Mouse (Mus musculus) left cerebral cortex, adult 2 months (tissue): ENCODE measurements at regions not wholly inside any gene's neighbourhood (a gene's known extent, or its start where the extent isn't known, plus 50 kb on each side); places are given as distances from the start of the nearest gene placed in this dataset.

Experiments
- DNase-seq, 2 experiments: peaks; one replicate each; pipeline ENCODE4 v3.0.0; 2021 to 2022; ENCODE audit warnings: low spot score in 2 of 2, mixed read lengths in 1 of 2; ENCODE audit errors: extremely low spot score in 1 of 2
- H3K27ac ChIP-seq: fragments of 200-600 bp; 2 replicates; pipeline ENCODE4 v1.8.1; 2022
- H3K4me3 ChIP-seq: fragments of 200-600 bp; 2 replicates; pipeline ENCODE4 v1.8.1; 2022
- CTCF ChIP-seq: fragments of 200-600 bp; IDR thresholded peaks from 2 replicates; pipeline ENCODE4 v1.8.1; 2022; ENCODE audit warnings: antibody characterized with exemption, mild to moderate bottlenecking, moderate library complexity
- intact Hi-C: fragments of 180-260 bp; cut with DNase I; formaldehyde crosslinking; loops from one replicate; pipeline ENCODE4 v1.15.1; 2025

DNA sequence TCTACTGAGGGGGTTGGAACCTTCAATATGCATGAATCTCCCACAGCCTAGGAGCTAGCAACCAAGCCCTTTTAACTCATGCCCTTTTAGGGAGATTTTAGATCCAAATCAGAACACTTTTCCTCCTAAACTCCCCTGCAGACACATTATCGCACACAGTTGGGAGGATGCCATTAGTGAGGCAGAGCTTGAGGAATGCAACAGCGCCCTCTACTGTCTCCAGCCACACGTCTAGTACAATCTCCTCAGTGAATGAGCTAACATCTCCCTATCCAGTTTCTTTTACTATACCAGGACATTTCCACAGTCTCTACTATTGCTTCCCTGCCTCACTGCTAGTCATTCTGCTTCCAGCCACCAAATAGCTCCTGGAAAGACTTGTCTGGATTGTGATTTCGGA is 59.3 kb downstream of the 1700080O16Rik start:
- peak; percentile 76 for TF ChIP-seq CTCF
- peak; percentile 59 to 60 for DNase-seq
- intact Hi-C loops, result loop anchor here (5.0 kb wide), 1 partner anchor 459 kb away; no protein-coding TSS in a partner anchor
- H3K27ac ChIP-seq, result no peak overlapping the region
- H3K4me3 ChIP-seq, result no peak overlapping the region

- no peak for TF ChIP-seq CTCF
- intact Hi-C loops, result loop anchor here (5.0 kb wide), 1 partner anchor 461 kb away; no protein-coding TSS in a partner anchor
- Histone ChIP-seq H3K4me3 (no peak overlapping the region), H3K27ac (no peak overlapping the region)
- DNase-seq, result no peak
These were observed 61.0 kb downstream of the 1700080O16Rik start for GRCm38 (mm10) chrX:51911566-51911965.

DNA sequence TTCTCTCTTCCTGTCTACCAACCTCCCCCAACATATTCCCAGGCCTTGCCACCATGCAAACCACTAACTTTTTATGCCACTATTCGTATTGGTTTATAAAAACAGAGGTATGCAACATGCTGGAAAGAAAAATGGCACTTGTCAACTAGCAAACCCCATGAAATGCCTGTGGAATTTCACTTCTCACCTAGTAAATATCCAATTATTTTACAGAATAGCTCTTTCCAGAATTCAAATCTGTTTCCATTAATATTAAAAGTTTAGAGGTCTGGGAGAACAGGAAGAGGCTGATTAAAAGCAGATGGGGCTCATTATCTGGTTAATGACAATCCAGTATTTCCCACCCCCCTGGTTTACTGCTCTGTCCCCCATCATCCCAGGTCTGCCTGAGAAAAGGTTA is 62.0 kb downstream of the 1700080O16Rik start:
- no peak for TF ChIP-seq CTCF
- Histone ChIP-seq H3K4me3 (no peak overlapping the region), H3K27ac (no peak overlapping the region)
- DNase-seq, result no peak
- intact Hi-C loops, result loop anchor here (5.0 kb wide), 1 partner anchor 462 kb away; no protein-coding TSS in a partner anchor

- intact Hi-C loops, result loop anchor here (5.0 kb wide), 1 partner anchor 469 kb away; no protein-coding TSS in a partner anchor
- no peak for DNase-seq
- no peak overlapping the region for H3K4me3 ChIP-seq
- H3K27ac ChIP-seq, result no peak overlapping the region
- TF ChIP-seq CTCF, result no peak
These were observed 74.1 kb downstream of the 1700080O16Rik start for GRCm38 (mm10) chrX:51898445-51898844.

DNA sequence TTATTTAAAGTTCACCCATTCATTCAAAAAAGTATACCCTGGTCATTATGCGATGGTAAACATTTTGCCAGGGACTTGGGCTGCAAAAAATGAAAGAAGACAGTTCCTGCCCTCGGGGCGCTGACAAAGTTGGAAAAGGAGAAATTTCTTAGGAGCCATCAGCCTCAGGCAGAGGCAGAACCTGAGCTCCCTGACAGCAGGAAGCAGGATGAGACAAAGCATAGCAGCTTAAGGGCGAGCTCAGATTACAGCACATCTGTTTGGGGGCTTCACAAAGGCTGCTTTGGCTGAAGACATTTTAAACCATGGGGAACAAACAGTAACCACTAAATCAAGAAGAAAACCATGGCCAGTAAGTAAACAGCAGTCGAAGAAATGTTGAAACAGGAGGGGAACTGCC is 75.5 kb downstream of the 1700080O16Rik start:
- DNase-seq, result no peak
- intact Hi-C loops, result loop anchor here (5.0 kb wide), 1 partner anchor 470 kb away; no protein-coding TSS in a partner anchor
- TF ChIP-seq CTCF, result no peak
- H3K27ac ChIP-seq, result no peak overlapping the region
- no peak overlapping the region for H3K4me3 ChIP-seq

DNA sequence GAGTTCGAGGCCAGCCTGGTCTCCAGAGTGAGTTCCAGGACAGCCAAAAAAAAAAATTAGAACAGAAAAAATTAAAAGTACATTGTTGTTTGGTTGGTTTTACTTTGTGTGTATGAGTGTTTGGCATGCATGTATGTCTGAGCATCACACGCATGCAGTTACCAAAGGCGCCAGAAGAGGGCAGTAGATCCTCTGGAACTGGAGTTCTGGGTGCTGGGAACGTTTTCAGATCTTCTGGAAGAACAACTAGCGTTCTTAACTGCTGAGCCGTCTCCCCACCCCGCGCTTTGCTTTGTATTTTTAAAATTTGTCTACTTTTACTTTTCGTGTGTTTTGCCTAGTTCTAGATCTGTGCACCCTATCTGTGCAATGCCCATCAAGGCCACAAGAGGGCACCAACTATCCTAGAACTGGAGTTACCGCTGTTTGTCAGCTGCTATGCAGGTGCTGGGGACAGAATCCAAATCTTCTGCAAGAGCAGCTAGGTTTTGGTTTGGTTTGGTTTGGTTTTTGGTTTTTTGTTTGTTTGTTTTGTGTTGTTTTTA is 76.9 kb downstream of the 1700080O16Rik start:
- TF ChIP-seq CTCF, result peak; percentile 27
- no peak overlapping the region for H3K27ac ChIP-seq
- DNase-seq, result no peak
- no peak overlapping the region for H3K4me3 ChIP-seq
- intact Hi-C loops, result loop anchor here (5.0 kb wide), 1 partner anchor 472 kb away; no protein-coding TSS in a partner anchor

GRCm38 (mm10) chrX:51892716-51893115 is 79.9 kb downstream of the 1700080O16Rik start:
- intact Hi-C loops, result no loop called here
- Histone ChIP-seq H3K27ac (no peak overlapping the region), H3K4me3 (no peak overlapping the region)
- no peak for TF ChIP-seq CTCF
- DNase-seq, result no peak

- no peak for DNase-seq
- TF ChIP-seq CTCF, result no peak
- Histone ChIP-seq H3K27ac (no peak overlapping the region), H3K4me3 (no peak overlapping the region)
- intact Hi-C loops, result no loop called here
These were observed 85.1 kb upstream of the Usp26 start for GRCm38 (mm10) chrX:51886129-51886528.
